Mouse (Mus musculus) liver, embryonic 14.5 days (tissue): ENCODE data around the gene Tbc1d22a.
"Not testable (repeated sequence)": the region's sequence is repeated elsewhere in the genome, so short reads cannot be mapped to it uniquely, and the experiment has no call there.

Source experiments
- CTCF ChIP-seq: IDR thresholded peaks from 2 replicates; pipeline ENCODE4 v1.5.1; 2016; ENCODE audit warnings: antibody characterized with exemption, low read depth, control low read depth
- EP300 ChIP-seq: IDR thresholded peaks from 2 replicates; pipeline ENCODE4 v1.6.1; 2016; ENCODE audit warnings: antibody characterized with exemption, low read depth

- TF ChIP-seq CTCF, EP300: not testable (repeated sequence)
Measured at GRCm38 (mm10) chr15:86221901-86222300, 7.6 kb downstream of the Tbc1d22a start.
